Mouse (Mus musculus): ENCODE data around the gene Lce1i. TPM values are rescaled to one million over a fixed set of nuclear protein-coding genes. Genes with fewer than 3 reads are reported as not detected.
"Not testable (repeated sequence)": the region's sequence is repeated elsewhere in the genome, so short reads cannot be mapped to it uniquely, and the experiment has no call there.

Gene Lce1i
- total RNA-seq (2022), result not detected

- no peak for DNase-seq (ENCODE audit: low spot score)
These were observed at the start of gene Lce1i for GRCm38 (mm10) chr3:92778799-92779198. TSS of gene Lce1i (minus strand) at chr3:92778899.

GRCm38 (mm10) chr3:92827108-92827507 lies 48.4 kb upstream of the Lce1i start, which contains the start of gene Kprp:
TSS of gene Kprp (minus strand) at chr3:92827247.
- DNase-seq (ENCODE audit: low spot score), result no peak

- DNase-seq (ENCODE audit: low spot score), result no peak
These were observed 47.1 kb upstream of the Lce1i start for GRCm38 (mm10) chr3:92825808-92826207.

- not testable (repeated sequence) for DNase-seq (ENCODE audit: low spot score)
These were observed 37.3 kb upstream of the Lce1i start for GRCm38 (mm10) chr3:92816036-92816435.

GRCm38 (mm10) chr3:92815581-92815980 lies 36.9 kb upstream of the Lce1i start:
- DNase-seq (ENCODE audit: low spot score), result no peak

- DNase-seq (ENCODE audit: low spot score), result no peak
These were observed 29.1 kb upstream of the Lce1i start, which contains the start of gene Lce1k for GRCm38 (mm10) chr3:92807791-92808190. TSS of gene Lce1k (minus strand) at chr3:92807891.

GRCm38 (mm10) chr3:92790414-92790813 lies 11.7 kb upstream of the Lce1i start, which contains the start of gene Lce1j:
TSS of gene Lce1j (minus strand) at chr3:92790514.
- DNase-seq (ENCODE audit: low spot score), result no peak

- no peak for DNase-seq (ENCODE audit: low spot score)
These were observed 7.1 kb downstream of the Lce1i start for GRCm38 (mm10) chr3:92771573-92771972.

GRCm38 (mm10) chr3:92764965-92765364 lies 13.7 kb downstream of the Lce1i start, which contains the start of gene Lce1h:
TSS of gene Lce1h (minus strand) at chr3:92765065.
- no peak for DNase-seq (ENCODE audit: low spot score)

- DNase-seq (ENCODE audit: low spot score), result no peak
These were observed 25.5 kb downstream of the Lce1i start for GRCm38 (mm10) chr3:92753197-92753596.

GRCm38 (mm10) chr3:92752238-92752637 lies 26.5 kb downstream of the Lce1i start, which contains the start of gene Lce1g:
TSS of gene Lce1g (minus strand) at chr3:92752338.
- no peak for DNase-seq (ENCODE audit: low spot score)

- no peak for DNase-seq (ENCODE audit: low spot score)
These were observed 39.7 kb downstream of the Lce1i start, which contains the start of gene Gm38119 for GRCm38 (mm10) chr3:92738996-92739395. TSS of gene Gm38119 (minus strand) at chr3:92739096.

Other genes with a start within 250 kb of the Lce1i start
- gene 2310046K23Rik, start 244.4 kb downstream of the Lce1i start, total RNA-seq (2022), result not detected
- gene Ivl, start 205.2 kb downstream of the Lce1i start, total RNA-seq (2022), result not detected
- not detected for gene Smcp, start 189.9 kb downstream of the Lce1i start, total RNA-seq (2022)
- not detected for gene 2210017I01Rik, start 171.4 kb downstream of the Lce1i start, total RNA-seq (2022)
- gene Lce6a, start 157.2 kb downstream of the Lce1i start, total RNA-seq (2022), result not detected
- gene Lce1a1, start 130.6 kb downstream of the Lce1i start, total RNA-seq (2022), result not detected
- gene Lce1b, start 122.0 kb downstream of the Lce1i start, total RNA-seq (2022), result not detected
- not detected for gene Lce1a2, start 108.6 kb downstream of the Lce1i start, total RNA-seq (2022)
- gene Lce1c, start 99.7 kb downstream of the Lce1i start, total RNA-seq (2022), result not detected
- gene Lce1d, start 91.7 kb downstream of the Lce1i start, total RNA-seq (2022), result not detected
- not detected for gene Lce1e, start 69.8 kb downstream of the Lce1i start, total RNA-seq (2022)
- not detected for gene Lce1f, start 58.5 kb downstream of the Lce1i start, total RNA-seq (2022)
- gene Gm38119, start 39.8 kb downstream of the Lce1i start, total RNA-seq (2022), result not detected
- gene Lce1g, start 26.6 kb downstream of the Lce1i start, total RNA-seq (2022), result not detected
- not detected for gene Lce1h, start 13.8 kb downstream of the Lce1i start, total RNA-seq (2022)
- not detected for gene Lce1j, start 11.6 kb upstream of the Lce1i start, total RNA-seq (2022)
- not detected for gene Lce1k, start 29.0 kb upstream of the Lce1i start, total RNA-seq (2022)
- not detected for gene Kprp, start 48.3 kb upstream of the Lce1i start, total RNA-seq (2022)
- not detected for gene Lce1l, start 72.4 kb upstream of the Lce1i start, total RNA-seq (2022)
- gene 2310050C09Rik, start 91.3 kb upstream of the Lce1i start, total RNA-seq (2022), result not detected
- gene Lce3a, start 147.3 kb upstream of the Lce1i start, total RNA-seq (2022), result not detected
- gene Lce3b, start 154.1 kb upstream of the Lce1i start, total RNA-seq (2022), result not detected
- gene Lce3c, start 165.6 kb upstream of the Lce1i start, total RNA-seq (2022), result not detected
- gene Lce3d, start 178.5 kb upstream of the Lce1i start, total RNA-seq (2022), result not detected
- not detected for gene Lce3e, start 188.2 kb upstream of the Lce1i start, total RNA-seq (2022)
- gene Lce3f, start 213.3 kb upstream of the Lce1i start, total RNA-seq (2022), result not detected
- not detected for gene Crct1, start 236.8 kb upstream of the Lce1i start, total RNA-seq (2022)
- gene Lce1m, start 240.2 kb upstream of the Lce1i start, total RNA-seq (2022), result not detected

Data from heart, adult 8-10 months (tissue).